Mouse (Mus musculus) gastrocnemius, postnatal 14 days (tissue): Measurements from ENCODE around the gene Tbxa2r. TPM values are rescaled to one million over a fixed set of nuclear protein-coding genes. Genes with fewer than 3 reads are reported as not detected.
A peak's percentile ranks its signal among the peaks of the same experiment; 100 is the strongest.

Experiments used
- DNase-seq: peaks from one replicate; pipeline ENCODE4 v3.0.0; 2021; ENCODE audit warnings: mixed read lengths
- intact Hi-C: fragments of 180-260 bp; cut with DNase I; formaldehyde crosslinking; loops from one replicate; pipeline ENCODE4 v1.15.1; 2025; ENCODE audit warnings: low total_unique reads
- long read RNA-seq, 2 experiments: library from polyadenylated mRNA; stranded (forward); transcript quantifications; one replicate each; pipeline ENCODE4 v2.0.0; 2021
- total RNA-seq, 2 experiments: library from RNA; stranded (reverse); gene quantifications; 2 replicates each; pipeline ENCODE4 v1.2.3; 2021

Tbxa2r gene
- 1 to 10 TPM; 1.5 to 2.2 TPM for total RNA-seq
- long read RNA-seq, experiment 1, partial matches to known transcripts, result 0 of 3 reads
- long read RNA-seq, experiment 1, other reads (novel, unspliced or antisense), result 1 of 3 reads
- long read RNA-seq, experiment 2, partial matches to known transcripts, result 0 of 5 reads
- long read RNA-seq, experiment 2, other reads (novel, unspliced or antisense), result 2 of 5 reads

DNA sequence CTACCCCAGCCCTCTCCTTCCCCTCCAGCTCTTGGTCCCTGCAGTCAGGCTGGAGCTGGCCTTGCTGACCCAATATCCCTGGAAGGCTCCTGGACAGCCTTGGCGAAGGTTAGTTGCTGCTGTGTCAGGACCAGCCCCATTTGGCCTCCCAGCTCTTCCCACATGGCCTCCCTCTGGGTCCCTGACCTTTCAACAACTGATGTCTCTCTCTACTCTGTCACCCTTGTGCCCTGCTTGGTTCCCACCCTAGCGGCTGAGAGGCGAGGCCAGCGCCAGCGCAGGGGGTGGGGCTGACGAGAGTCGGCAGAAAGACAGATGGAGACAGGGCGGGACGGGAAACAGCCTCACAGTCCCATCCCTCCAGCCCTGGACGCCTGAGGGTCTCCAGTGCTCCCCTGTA, at the start of gene Tbxa2r:
Gene Tbxa2r (plus strand): TSS at position 346 of the 400 bp plus-strand sequence.
- intact Hi-C loops, result no loop called here
- DNase-seq, result peak; percentile 63

DNA sequence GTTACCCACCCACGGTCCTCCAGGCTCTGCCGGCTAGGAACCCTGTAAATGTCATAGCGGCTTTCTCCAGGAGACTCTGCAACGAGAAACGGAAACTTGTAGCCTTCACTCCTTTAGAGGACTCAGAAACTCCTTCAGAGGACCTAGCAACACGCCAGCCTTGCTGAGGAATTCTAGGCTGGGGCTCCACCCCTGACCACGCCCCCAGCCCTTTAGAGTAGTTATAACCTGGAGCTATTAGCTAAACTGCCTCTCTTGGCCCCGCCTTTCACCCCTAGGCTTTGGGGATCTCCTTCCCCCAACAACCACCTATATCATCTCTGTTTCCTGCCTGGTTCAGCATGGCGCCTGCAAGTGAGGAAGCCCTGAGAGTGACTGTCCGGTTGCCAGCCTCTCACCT, 49.0 kb upstream of the Tbxa2r start:
- intact Hi-C loops, result no loop called here
- no peak for DNase-seq

DNA sequence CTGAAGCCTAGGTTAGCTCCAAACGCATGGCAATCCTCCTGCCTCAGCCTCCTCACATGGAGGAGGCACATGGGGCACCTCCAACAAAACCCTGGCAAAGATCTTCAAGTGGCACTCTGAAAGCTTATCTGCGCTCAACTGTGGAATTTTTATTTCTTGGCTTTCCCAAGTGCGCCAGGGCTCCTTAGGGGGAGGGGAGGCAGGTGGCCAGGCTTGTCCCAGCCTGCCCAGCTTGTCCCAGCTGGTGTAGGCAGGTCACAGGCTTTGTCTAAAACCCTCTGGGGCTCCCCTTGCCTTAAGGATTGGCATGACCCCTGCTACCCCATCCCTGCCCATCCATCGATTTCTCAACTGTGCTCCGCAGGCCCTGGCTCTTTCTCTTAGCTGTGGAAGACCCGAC, 44.3 kb upstream of the Tbxa2r start:
- no peak for DNase-seq
- intact Hi-C loops, result loop anchor here (10.0 kb wide), 1 partner anchor 171 kb away; the partner anchor contains the start of gene Nfic

DNA sequence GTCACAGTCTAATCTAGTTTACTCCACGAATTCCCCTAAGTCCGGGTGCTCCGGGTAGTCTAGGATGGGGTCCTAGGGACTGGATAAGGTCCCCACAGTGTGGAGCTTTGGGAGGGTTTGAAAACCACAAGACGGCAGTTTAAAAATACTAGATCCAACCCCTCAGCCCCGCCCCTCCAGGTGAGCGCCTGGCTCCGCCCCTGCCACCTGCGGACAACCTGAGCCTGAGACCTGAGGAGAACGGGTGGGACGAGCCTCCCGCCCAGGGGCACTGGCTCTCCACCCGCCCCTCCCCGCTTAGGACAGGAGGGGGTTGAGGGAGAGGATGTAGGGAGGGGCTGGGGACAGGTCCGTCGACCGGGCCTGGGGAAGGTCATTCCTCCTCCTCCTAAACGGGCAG, 43.8 kb upstream of the Tbxa2r start:
- DNase-seq, result no peak
- intact Hi-C loops, result loop anchor here (5.0 to 10.0 kb wide), 2 partner anchors 68 to 170 kb away; partner anchors contain the start of genes Hmg20b and Nfic

DNA sequence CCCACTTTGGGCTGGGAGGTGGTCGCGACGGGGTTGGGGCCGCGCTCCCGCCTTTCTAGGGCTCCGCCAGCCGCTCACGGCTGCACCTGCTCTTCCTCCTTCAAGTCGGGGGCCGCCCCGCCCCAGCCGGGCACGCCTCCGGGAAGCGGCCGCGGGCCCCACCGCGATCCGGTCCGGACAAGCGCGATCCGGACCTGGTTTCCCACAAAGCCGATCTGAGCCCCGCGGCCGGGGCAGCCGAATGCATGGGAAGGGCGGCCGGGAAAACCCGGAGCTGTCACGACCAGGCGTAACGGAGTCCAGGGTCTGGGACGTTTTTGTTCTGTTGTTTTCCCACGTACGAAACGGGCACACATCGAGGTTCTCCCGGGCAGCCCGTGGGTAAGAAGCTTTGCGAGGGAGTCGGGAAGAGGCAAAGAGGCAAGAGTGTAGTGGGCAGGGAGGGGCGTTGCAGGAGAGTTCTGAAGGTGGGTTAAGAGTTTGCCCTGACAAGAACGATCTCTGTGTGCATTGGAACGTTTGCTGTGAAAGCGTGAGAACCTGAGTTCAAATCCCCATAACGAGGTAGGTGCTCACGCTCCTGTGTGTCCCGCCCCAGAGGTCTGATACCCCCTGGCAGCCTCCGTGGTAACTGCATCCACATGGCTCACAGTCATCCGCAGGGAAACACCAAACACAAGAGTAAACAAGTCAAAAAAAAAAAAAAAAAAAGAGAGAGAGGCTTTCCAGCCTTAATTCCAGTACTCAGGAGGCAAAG, 42.7 kb upstream of the Tbxa2r start:
- DNase-seq, result peak; percentile 91
- intact Hi-C loops, result loop anchor here (5.0 to 10.0 kb wide), 2 partner anchors 66 to 169 kb away; partner anchors contain the start of genes Hmg20b and Nfic

DNA sequence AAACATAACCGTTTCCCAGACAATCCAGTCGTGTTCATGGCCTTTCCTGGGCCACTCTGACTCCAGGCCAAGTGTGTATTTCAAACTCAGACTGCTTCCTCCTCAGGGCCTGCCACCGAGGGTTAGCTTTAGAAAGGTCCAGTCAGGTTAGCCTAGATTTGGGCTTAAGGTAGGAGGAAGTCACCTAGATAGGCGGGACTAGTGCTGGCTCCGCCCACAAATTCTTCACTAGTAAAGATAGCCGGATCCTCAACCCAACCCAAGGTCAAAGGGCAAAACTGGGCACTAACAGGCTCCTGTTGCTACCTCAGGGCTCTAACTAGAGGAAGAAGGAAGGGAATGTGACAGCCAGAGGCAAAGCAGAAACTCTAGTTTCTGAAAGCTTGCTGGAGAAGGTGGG, 41.9 kb upstream of the Tbxa2r start:
- no peak for DNase-seq
- intact Hi-C loops, result loop anchor here (5.0 to 10.0 kb wide), 2 partner anchors 66 to 168 kb away; partner anchors contain the start of genes Hmg20b and Nfic

DNA sequence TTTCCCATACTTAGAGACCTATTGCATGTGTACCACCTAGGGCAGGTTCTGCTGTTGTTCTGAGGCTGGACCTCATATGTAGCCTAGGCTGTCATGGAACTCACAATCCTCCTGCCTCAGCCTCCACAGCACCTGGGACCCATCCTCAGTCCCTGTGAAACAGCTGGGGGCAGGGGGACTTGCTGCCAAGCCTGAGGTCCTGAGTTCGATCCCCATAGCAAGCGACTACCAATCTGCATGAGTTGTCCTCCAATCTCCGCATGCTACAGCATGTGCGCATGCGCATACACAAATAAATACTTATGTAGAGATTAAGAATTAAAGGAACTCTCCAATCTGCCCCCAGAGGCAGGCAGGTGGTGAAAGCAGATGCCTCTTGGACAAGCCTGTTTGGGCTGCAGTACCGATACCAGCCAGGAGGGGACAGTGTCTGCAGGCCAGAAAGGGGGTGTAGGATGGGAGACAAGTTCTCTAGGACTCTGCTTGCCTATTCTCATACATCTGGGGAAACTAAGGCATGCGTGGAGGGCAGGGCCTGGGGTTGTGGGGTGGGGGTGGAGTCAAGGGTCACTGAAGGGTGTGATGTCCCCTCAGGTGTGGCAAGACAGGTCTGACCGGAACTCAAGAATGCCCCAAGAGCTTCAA, 40.9 kb upstream of the Tbxa2r start:
- intact Hi-C loops, result loop anchor here (5.0 to 10.0 kb wide), 2 partner anchors 65 to 167 kb away; partner anchors contain the start of genes Hmg20b and Nfic
- peak; percentile 54 for DNase-seq

DNA sequence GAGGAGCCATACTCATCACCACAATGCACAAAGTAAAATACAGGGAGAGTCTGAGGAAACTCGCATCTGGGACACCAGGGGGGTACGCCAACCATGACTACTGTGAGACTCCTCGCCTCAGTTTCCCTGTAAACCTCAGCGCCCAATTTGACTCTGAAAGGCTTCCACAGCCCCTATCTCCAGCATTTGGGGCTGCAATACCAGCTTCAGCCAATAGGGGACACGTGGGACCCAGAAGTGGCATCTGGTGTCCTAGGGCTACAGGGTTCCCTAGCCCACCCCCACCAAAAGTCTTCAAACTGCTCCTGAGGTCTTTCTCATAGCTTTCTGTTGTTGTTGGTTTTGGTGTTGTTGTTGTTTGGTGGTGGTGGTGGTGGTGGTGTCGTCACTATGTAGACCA, 39.9 kb upstream of the Tbxa2r start:
- no peak for DNase-seq
- intact Hi-C loops, result loop anchor here (5.0 to 10.0 kb wide), 2 partner anchors 64 to 166 kb away; partner anchors contain the start of genes Hmg20b and Nfic

DNA sequence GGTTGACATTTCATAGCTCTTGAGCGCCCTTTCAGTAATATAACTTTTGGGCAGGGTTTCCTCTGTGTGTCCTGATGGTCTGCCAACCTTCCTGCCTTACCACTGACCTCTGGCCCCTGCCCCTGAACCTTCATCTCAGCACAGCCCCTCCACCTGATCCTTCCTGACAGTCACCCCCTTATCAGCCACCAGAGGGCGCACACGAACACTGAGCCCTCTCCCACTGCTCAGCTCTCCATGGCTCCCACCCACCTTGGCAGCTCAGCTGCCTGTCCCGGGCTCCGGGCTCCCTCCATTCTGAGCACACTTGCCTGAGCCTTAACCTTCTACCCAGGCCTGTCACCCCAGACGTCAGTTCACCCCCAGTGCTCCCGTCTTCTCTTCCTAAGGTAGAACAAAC, 39.3 kb upstream of the Tbxa2r start:
- peak; percentile 73 for DNase-seq
- intact Hi-C loops, result loop anchor here (5.0 to 10.0 kb wide), 2 partner anchors 63 to 166 kb away; partner anchors contain the start of genes Hmg20b and Nfic

DNA sequence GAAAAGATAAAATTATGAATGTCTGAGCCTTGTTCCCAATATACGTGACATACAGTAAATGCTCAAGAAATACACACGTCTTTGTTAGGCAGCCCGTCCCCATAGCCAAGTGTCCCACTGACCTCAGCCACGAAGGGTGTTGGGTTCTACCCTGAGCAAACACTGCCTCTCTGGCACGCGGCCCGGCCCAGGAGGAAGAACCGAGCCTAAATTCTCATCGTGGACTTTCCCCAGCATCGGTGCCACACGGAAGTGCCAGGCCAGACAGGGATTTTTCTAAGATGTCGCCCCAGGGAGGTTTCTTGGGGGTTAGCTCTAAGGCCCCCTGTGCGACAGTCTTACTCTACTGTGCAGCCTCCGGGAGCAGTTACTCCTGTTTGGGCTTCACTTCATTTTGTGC, 38.7 kb upstream of the Tbxa2r start:
- DNase-seq, result no peak
- intact Hi-C loops, result loop anchor here (5.0 to 10.0 kb wide), 2 partner anchors 62 to 165 kb away; partner anchors contain the start of genes Hmg20b and Nfic

DNA sequence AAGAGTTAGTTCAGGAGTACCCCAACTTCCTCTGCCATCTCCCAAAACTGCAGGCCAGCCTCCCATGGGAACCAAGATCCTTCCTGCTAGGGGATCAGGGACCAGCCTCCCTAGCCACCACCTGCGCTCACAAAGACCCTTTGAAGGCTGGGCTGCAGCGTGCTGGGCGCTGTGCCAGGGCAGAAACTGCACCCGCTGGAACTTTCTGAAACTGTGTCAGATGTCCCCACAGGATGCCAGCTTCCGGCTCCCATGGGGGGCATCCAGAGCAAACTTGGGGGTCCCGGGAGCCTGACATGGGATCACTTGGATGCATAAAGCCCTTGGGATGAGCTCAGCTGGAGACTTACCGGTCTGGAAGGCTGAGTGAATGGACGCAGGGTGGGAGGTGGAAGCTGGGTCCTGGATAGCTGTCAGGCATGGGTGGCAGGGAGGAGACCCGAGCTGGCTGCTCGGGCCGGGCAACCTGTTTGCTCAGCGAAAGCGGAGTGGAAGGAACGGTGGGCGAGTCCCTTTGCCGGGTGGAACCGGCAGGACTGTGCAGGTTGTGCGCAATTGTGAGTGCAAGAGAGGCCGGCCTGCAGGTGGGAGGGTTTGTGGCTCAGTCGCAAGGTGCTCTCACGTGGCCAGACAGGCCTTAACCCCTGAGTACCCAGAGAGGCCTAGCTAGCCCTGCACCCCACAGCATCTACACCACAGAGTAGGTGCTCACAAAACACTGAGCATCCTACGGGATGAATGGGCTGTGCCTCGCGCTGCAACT, 37.7 kb upstream of the Tbxa2r start:
- intact Hi-C loops, result no loop called here

DNA sequence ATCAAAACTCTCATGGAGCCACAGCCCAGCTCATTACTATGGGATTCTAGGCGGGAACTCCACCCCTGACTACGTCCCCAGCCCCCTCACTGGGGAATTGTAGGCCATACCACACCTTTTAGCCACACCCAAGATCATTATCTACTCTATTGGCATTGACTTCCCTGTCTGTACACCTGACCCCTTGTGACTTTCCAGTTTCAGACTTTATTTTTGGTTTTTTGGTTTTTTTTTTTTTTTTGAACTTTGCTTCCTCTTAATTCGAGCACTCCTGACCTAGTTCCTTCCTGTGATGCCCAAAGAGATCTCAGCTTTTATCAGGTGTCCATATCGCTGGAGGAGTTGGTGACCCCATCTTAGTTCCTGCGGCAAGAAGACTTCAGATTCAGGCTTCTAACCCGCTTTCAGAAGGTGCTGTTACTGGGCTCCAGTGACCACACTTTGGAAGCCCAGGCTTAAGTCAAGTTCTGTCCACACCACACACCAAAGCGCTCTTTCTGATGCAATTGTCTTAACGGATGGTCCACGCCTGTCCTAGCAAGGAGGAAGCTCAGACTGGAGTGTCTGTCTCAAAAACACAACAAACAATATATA, 36.9 kb upstream of the Tbxa2r start, which contains the start of gene Tjp3:
Gene Tjp3 (minus strand): TSS at position 71 of the 594 bp plus-strand sequence.
- intact Hi-C loops, result no loop called here
- no peak for DNase-seq

More for the DNA sequence above, 37.7 kb upstream of the Tbxa2r start:
- no peak for DNase-seq

DNA sequence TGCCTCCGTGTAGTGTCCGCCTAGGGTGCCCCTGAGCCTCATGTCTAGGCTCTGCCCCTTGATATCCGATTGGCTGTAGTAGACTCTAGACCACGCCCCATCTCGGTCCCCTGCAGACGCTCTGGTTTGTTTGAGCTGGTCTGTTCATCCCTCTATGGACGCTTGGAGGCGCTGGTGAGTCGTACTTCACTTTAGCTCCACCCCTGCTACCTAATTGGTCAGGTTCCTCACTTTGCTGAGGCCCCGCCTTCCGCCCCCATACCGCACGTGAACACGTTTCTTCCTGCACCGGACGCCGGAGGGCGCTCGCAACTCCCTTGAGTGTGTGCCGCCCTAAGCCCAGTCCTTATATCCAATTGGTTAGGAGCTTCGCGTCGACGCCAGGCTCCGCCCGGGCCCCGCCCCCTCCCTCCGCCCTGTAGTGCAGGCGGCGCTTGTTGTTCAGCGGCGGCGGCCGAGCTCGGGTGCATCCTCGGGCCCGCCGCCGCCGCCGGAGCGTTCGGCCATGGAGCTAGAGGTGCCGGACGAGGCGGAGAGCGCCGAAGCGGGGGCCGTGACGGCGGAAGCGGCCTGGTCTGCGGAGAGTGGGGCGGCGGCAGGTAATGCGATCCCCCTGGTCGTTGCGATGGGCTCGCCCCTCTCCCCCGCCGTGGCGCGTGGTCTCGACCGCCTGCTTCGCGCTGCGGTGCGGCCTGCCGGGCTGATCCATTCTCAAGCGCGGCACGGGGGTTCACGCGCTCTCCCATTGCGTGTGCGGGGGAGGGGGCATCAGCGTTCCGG, 35.8 kb upstream of the Tbxa2r start, which contains the start of gene Pip5k1c:
Gene Pip5k1c (plus strand): TSS at position 410 of the 780 bp plus-strand sequence.
- intact Hi-C loops, result no loop called here
- peak; percentile 98 for DNase-seq

DNA sequence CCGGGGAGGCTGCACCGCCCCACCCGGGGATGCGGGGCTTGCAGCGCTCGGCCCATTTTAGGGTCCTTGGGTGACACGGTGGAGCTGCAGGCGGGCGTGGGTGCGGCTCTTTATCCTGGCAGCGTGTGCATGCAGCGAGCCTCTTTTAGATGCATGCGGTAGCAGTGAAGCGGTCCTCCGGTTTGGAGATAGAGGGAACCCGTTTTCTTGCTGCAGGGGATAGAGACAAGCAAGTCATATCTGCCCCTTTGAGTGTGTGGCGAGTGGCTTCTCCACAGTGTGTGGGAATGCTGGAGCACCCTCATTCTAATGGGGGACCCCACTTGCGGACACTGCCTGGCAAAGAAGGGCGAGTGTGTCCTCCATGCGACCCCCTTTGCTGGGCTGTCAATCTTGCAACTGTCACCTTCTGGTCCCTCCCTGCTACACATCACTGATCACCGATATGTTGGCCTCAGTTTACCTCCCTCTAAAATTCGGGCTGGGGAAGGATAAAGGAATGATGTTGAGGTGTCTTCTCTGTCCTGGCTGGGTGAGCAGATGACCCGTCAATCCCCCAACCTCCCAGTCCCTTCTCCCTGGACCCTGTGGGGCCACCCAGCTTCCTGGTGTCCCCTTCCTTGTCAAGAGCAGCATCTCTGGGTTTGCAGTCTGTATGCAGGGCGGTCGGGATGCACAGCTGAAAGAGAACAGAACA, 35.0 kb upstream of the Tbxa2r start:
- intact Hi-C loops, result no loop called here
- DNase-seq, result no peak

DNA sequence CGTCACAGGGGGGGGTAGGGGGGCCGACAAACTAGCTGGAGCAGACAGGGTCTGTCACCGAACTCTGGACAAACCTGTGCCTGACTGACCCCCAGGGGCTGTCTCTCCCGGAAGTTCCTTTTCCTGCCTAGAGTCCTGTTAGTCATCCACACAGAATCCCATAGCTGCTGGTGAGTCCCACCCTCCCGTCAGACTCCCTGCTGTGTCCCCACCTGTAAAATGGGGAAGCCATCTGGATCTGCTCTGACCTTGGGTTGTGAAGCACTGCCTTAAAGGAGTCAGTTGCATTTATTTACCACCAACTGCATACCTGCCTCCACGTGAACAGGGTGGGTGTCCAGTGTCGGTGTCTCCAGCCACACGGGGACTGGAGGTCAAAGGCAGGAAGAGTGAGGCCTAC, 34.1 kb upstream of the Tbxa2r start:
- intact Hi-C loops, result no loop called here
- no peak for DNase-seq

DNA sequence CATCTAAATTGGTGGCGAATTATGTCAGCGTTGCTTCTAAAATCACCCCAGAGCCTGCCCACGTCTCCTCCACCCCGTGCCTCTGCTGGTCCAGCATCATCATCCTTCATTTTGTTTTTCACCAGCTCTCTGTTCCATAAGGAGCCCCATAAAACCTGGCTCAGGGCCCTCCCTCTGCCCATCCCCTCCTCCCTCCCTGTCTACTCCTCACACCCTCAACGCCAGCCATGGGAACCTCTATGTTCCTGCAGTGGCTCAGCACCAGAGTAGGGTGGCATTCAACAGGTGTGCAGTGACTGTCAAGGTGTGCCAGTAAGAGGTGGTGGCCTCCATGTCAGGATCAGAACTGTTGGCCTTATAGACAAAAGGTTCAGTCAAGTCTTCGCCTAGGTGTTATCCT, 33.3 kb upstream of the Tbxa2r start:
- intact Hi-C loops, result no loop called here

DNA sequence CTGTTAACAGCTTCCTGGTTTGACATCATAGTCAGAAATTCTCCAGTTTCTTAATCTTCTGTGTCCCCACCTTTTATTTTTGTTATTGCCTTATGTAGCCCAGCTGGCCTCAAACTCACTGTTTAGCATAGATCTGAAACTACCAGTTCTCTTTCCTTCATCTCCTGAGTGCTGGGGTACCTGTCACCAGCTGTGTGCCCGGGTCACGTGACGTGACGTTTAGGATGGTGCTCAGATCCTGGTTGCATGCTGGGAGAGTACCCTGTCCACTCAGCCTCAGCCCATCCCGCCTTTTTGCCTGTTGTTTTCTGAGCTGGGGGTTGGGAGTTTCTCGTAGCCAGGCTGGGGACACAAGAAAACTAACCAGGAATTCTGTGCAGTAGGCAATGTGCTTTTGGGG, 31.3 kb upstream of the Tbxa2r start:
- intact Hi-C loops, result no loop called here
- DNase-seq, result no peak

More for the DNA sequence above, 33.3 kb upstream of the Tbxa2r start:
- no peak for DNase-seq
